Mouse (Mus musculus): ENCODE data around the gene C1qb. TPM values are rescaled to one million over a fixed set of nuclear protein-coding genes. Genes with fewer than 3 reads are reported as not detected.

C1qb gene
- total and polyA plus RNA-seq, 3 experiments = not detected

GRCm38 (mm10) chr4:136834815-136835620 is 51.0 kb downstream of the C1qb start (continued):
- TF ChIP-seq PAX5 (IDR thresholded peaks at IDR 0.05; ENCODE audit: low read length) = no peak

GRCm38 (mm10) chr4:136834439-136834814 is 51.6 kb downstream of the C1qb start:
- Histone ChIP-seq H3K9ac (ENCODE audit: insufficient read depth, low read depth) (no peak overlapping the region), H3K27ac (ENCODE audit: insufficient read depth, low read depth) (no peak overlapping the region), H3K36me3 (replicated peaks in 1 of 2; ENCODE audit: control insufficient read depth in 1 of 2, insufficient read depth in 1 of 2, low read length in 1 of 2) (no peaks in the 10 kb centered on the region), H3K4me2 (ENCODE audit: insufficient read depth, low read depth, poor library complexity, severe bottlenecking) (no peak overlapping the region), H3K27me3 (replicated peaks) (peaks cover 63% of the 10 kb centered on the region), H3K4me3 (replicated peaks in 1 of 3; ENCODE audit: low read depth in 2 of 3, low read length in 2 of 3, poor library complexity in 1 of 3) (no peak overlapping the region), H3K79me2 (replicated peaks; ENCODE audit: control insufficient read depth, extremely low read depth, insufficient read depth, poor library complexity, severe bottlenecking) (no peaks in the 10 kb centered on the region), H3K4me1 (ENCODE audit: control insufficient read depth in 1 of 2, insufficient read depth in 2 of 2) (peaks cover 0 to 21% of the 10 kb centered on the region in 2 experiments; a peak in 2 of 4 replicates), H3K9me3 (replicated peaks; ENCODE audit: low read length) (peaks cover 7% of the 10 kb centered on the region)
- no peak for TF ChIP-seq UBTF (IDR thresholded peaks at IDR 0.05; ENCODE audit: low read depth, low read length)
- no peak for TF ChIP-seq POLR2AphosphoS2 (IDR thresholded peaks at IDR 0.05; ENCODE audit: low read depth, low read length)
- no peak for TF ChIP-seq ZMIZ1 (IDR thresholded peaks at IDR 0.05; ENCODE audit: low read depth, low read length)
- TF ChIP-seq USF2 (conservative IDR thresholded peaks at IDR 0.05; ENCODE audit: low read depth, low read length) = no peak
- TF ChIP-seq RAD21 (IDR thresholded peaks at IDR 0.05; ENCODE audit: low read depth, low read length) = no peak
- no peak for TF ChIP-seq ZNF384 (IDR thresholded peaks at IDR 0.05; ENCODE audit: low read depth, low read length)
- no peak for TF ChIP-seq IRF4 (IDR thresholded peaks at IDR 0.05; ENCODE audit: low read depth, low read length)
- TF ChIP-seq SMC3 (IDR thresholded peaks at IDR 0.05; ENCODE audit: low read depth, low read length) = no peak
- no peak for TF ChIP-seq MYC (IDR thresholded peaks at IDR 0.05; ENCODE audit: low read depth, low read length)
- TF ChIP-seq NELFE (IDR thresholded peaks at IDR 0.05; ENCODE audit: low read depth, low read length) = no peak
- TF ChIP-seq USF1 (IDR thresholded peaks at IDR 0.05; ENCODE audit: low read depth, low read length) = no peak
- TF ChIP-seq HCFC1 (IDR thresholded peaks at IDR 0.05; ENCODE audit: low read depth, low read length) = no peak
- no peak for TF ChIP-seq EP300 (IDR thresholded peaks at IDR 0.05; ENCODE audit: low read length)
- no peak for TF ChIP-seq TCF12 (IDR thresholded peaks at IDR 0.05; ENCODE audit: low read depth, low read length)
- no peak for TF ChIP-seq MAFK (IDR thresholded peaks at IDR 0.05; ENCODE audit: insufficient replicate concordance, low read length)
- TF ChIP-seq MAX (IDR thresholded peaks at IDR 0.05; ENCODE audit: low read length) = no peak
- no peak for TF ChIP-seq MXI1 (IDR thresholded peaks at IDR 0.05; ENCODE audit: low read depth, low read length)
- TF ChIP-seq POLR2A (IDR thresholded peaks at IDR 0.05; ENCODE audit: low read depth, low read length) = no peak
- in situ Hi-C loops (cut with MboI; ENCODE audit: low pct_ligation_motif_present, low pct_unique_long_range_greater_than_20kb, low sequenced_read_pairs) (no loop called here), dilution Hi-C loops (cut with MboI; ENCODE audit: extremely low pct_ligation_motif_present, extremely low pct_unique_long_range_greater_than_20kb, low sequenced_read_pairs) (no loop called here)
- DNase-seq (ENCODE audit: extremely low read depth) = no peak

All from CH12.LX (cell line).